Mouse (Mus musculus) CD4-positive, CD25-positive, alpha-beta regulatory T cell (primary cell): ENCODE results near the gene Pick1. TPM values are rescaled to one million over a fixed set of nuclear protein-coding genes. Genes with fewer than 3 reads are reported as not detected.

Experiments used
- polyA plus RNA-seq: library from polyadenylated mRNA; unstranded; fragments of 100-300 nt; shearing (Covaris generic); gene quantifications from one replicate; pipeline ENCODE4 v1.2.1, GENCODE M21; 2017

Pick1 gene
- polyA plus RNA-seq, result 35.0 TPM

DNA sequence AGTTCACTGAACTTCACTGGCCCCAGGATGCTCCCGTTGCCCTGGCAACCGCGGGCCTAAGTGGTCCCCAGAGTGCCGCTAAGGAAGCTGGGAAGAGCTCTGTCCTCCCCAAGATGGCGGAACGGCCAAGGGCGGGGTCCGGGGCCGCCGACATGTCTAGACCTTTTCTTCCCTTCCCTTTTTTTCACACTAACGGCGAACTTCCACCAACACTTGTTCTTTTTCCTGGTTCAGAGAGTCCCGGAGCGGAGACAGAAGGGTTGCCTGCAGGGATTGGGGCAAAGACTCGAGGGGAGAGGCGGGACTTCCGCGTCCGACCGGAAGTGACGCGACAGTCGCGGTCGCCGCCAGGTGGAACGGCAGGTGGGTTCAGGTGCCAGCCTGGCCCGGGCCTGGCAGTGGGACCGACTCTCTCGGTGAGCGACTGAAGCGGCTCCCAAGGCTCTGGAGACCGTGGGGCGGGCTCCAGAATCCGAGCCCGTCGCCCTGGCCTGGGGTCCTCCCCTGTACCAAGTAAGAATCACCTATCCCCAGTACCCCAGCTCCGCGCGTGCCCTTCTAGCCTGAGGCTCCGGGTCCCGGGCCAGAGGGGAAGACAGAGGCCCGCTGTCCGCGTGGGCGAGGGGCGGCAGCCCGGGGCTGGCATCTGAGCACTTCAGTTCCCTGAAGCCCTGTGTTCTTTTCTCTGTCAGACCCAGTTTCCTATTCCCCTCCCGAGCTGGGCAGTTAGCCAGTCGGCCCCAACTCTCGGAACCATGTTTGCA lies at the start of gene Pick1, which contains the start of gene Gm49486:
Gene Pick1 (plus strand): TSS at position 116 of the 764 bp plus-strand sequence.
Gene Gm49486 (plus strand): TSS at position 334 of the 764 bp plus-strand sequence.

DNA sequence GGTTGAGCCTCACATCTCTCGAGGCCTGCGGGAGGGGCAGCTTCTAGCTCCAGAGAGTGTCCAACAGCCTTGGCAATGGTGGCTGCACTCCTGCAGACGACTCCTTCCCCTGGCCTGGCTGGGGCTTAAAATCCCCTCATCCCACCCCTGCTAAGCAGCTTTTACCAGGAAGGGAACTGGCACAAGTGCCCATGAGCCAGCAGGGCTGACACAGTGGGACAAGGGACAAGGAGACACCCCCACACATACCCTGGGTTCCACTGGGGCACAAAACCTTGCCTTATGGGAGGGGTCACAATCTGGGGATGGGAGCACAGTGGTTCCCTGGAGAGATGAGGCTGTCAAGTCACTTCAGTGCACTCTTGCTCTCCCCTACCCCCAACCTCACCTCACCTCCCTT lies 25.7 kb downstream of the Pick1 start, which contains the start of gene Slc16a8:
Gene Slc16a8 (minus strand): TSS at position 101 of the 400 bp plus-strand sequence.

DNA sequence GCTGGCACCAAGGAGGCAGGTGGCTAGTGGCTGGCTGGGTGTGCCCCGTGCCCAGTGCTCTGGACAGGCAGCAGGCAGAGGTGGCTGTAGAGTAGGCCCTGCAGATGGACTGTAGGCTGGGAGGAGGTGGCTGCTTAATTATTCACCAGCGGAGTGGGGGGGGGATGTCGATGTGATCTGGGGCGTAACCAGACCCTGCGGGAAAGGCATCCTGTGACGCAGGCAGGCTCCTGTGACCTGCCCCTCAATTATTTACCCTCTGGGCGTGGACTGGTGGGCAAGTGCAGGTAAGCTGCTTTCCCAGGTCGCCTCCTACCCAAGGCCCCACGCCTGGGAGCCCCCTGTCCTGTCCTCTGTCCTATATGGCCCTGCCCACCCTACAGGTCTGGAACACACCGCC lies 56.4 kb downstream of the Pick1 start, which contains the start of gene Baiap2l2:
Gene Baiap2l2 (minus strand): TSS at position 139 of the 400 bp plus-strand sequence.

Other genes with a start within 250 kb of the Pick1 start
- gene H1f0, start 200.7 kb upstream of the Pick1 start, polyA plus RNA-seq, result 83.9 TPM
- 1.2 TPM for gene Galr3, start 187.3 kb upstream of the Pick1 start, polyA plus RNA-seq
- gene Ankrd54, start 166.3 kb upstream of the Pick1 start, polyA plus RNA-seq, result 59.7 TPM
- gene Eif3l, start 154.0 kb upstream of the Pick1 start, polyA plus RNA-seq, result 155 TPM
- gene Micall1, start 120.3 kb upstream of the Pick1 start, polyA plus RNA-seq, result 45.8 TPM
- 141 TPM for gene Polr2f, start 88.2 kb upstream of the Pick1 start, polyA plus RNA-seq
- 1.8 TPM for gene 1700088E04Rik, start 87.9 kb upstream of the Pick1 start, polyA plus RNA-seq
- not detected for gene Sox10, start 63.9 kb upstream of the Pick1 start, polyA plus RNA-seq
- gene Gm49486, start 218 bp downstream of the Pick1 start, polyA plus RNA-seq, result not detected
- gene Slc16a8, start 25.6 kb downstream of the Pick1 start, polyA plus RNA-seq, result not detected
- 2.0 TPM for gene Baiap2l2, start 56.4 kb downstream of the Pick1 start, polyA plus RNA-seq
- gene Pla2g6, start 99.2 kb downstream of the Pick1 start, polyA plus RNA-seq, result 10.1 TPM
- gene Maff, start 117.4 kb downstream of the Pick1 start, polyA plus RNA-seq, result 1.5 TPM
- 53.7 TPM for gene Tmem184b, start 174.4 kb downstream of the Pick1 start, polyA plus RNA-seq
- gene Csnk1e, start 226.4 kb downstream of the Pick1 start, polyA plus RNA-seq, result 23.9 TPM